Mouse (Mus musculus) right cerebral cortex, postnatal 36 days (tissue): Measurements from ENCODE around the gene B3gnt7.
A peak's percentile ranks its signal among the peaks of the same experiment; 100 is the strongest.

Source experiments
- DNase-seq, 2 experiments: peaks; one replicate each; pipeline ENCODE4 v3.0.0; 2022; ENCODE audit warnings: low spot score in 2 of 2, mixed read lengths in 1 of 2

Gene B3gnt7

GRCm38 (mm10) chr1:86302532-86302931 is at the start of gene B3gnt7:
Gene B3gnt7, plus strand, starts transcription at chr1:86302832.
- DNase-seq, result no peak

GRCm38 (mm10) chr1:86253410-86253809 is 49.2 kb upstream of the B3gnt7 start:
- DNase-seq, result no peak

DNA sequence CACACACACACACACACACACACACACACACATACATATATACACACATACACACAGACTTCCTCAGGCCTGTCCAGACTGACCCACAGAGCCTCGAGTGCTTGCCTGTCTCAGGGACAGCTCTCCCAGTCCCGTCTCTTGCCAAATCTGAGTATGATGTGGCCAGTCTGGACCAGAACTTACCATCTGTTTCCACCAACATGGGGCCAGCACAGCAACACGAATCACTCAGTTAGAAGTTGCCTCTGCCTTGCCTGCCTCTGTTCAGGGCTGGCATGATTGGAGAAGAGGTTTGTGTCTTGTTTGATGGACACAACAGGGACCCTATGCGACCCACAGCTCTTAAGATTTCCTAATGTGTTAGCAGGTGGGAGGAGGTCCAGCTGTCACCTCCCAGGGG is 46.3 kb upstream of the B3gnt7 start:
- no peak for DNase-seq

DNA sequence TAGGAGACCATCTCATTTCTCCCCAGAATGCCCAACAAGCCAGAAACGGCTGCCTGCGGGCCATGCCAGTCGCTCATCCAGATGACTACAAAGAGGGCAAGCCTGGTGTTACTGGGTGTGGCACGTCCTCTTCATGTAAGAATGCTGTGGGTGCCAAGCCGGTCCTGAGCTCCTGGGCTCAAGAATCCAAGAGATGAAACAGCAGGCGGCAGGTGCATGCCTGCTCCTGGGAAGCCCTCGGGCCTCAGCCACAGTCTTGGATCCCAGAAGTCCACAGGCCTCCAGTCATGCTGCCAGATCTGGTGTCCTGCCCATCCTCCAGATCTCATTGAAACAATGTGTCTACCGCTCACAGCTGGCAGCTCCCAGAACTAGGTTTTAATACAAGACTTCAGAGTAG is 45.4 kb upstream of the B3gnt7 start:
- DNase-seq, result no peak

DNA sequence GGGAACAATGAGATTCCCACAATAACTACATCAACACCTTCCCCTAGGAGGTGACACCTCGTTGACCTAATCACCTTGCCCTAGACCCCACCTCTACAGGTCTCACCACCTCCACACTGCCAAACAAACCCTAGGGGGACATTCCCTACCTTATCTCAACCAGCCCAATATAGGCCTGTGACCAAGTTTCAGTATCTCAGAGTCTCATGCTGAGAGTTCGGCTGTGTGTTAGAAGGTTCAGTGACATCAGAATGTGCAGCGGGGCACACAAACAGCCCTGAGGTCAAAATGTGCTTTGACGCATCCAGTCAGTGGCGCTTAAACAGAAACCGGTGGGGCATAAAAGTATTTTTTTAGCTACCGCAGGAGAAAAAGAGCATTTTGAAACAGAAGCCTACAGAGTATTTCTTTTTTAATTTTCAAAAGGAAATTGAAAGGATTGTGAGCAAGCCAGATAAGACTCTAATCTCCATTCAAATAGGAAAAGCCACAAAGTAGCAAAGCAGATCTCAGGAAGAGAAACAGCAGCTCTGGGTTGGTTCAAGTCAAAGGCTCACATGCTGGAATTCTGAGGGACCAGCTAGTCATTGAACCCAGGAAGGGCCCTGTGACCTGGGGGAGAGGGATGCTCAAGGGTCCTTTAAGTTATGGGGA is 44.3 kb upstream of the B3gnt7 start:
- no peak for DNase-seq

DNA sequence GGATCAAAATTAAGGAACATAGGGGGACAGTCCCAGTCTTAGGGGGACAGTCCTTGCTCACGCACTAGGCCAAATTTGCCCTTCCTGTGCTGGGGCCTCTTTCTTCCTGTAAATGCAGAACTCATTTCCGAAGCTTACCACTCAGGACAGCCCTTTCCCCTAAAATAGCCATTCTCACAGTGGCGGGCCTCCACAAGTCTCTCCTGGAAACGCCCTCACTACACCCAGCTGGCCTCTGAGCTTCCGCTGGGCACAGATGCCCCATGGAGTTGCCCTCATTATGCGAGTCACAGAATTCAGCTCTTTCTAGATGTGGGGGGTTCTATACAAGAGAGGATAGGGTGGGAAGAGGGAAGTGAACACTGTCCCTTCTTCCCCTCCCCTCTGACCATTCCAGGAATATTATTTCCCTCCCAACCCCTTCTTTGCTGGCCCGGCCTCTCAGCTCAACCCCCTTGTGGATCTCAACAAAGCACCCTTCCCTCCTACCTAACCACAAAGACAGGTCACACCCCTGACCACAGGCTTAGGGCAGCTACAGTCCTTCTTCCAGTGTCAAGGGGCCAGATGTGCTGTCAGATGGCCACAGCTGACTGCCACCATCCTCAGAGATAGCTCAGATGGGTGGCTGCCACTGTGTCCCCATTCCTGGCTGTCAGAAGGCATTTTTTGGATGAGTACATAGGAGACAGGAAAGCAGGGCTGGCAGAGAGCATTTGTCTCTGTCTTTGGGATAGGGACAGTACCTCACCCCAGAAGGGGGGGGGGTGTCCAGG is 38.9 kb upstream of the B3gnt7 start:
- no peak for DNase-seq

DNA sequence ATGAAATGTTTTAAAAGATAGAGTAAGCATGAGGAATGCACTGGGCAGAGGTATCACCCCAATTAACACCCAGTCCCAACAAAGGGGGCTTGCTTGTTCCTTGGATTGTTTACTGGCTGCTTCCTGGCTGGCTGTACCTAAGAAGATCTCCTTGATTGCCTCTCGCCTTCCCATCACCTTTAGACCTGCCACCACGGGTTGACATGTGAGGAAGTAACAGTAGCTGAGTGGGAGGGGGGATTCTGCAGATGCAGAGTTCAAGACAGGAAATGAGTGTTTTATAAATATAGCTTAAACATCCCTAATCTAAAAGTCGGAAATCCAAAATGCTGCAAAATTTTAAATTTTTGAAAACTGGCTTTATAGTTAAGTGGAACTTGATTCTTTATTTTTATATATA is 37.6 kb upstream of the B3gnt7 start:
- DNase-seq, result no peak

GRCm38 (mm10) chr1:86268492-86269189 is 34.0 kb upstream of the B3gnt7 start:
- no peak for DNase-seq

GRCm38 (mm10) chr1:86269190-86269508 is 33.5 kb upstream of the B3gnt7 start:
- no peak for DNase-seq

DNA sequence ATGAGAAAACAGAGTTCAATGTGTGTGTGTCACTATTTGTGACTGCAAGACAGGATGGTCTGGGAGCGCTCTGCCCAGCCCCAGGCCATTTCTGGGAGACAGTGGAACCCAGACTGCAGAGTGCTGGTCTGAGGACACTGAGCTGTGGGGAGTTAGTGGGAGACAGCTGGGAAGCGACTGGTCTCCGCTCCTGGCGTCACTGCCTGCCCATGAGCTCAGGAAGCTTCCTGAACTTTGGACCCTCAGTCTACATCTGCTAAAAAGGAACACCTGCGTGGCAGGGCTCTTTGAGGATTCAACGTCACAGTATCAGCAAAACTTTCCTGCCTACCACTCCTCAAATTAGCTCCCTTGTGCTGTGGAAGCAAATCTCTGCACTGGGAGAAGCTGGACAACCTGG is 30.9 kb upstream of the B3gnt7 start:
- DNase-seq, result no peak

GRCm38 (mm10) chr1:86277055-86277454 is 25.6 kb upstream of the B3gnt7 start:
- no peak for DNase-seq

GRCm38 (mm10) chr1:86281781-86282536 is 20.7 kb upstream of the B3gnt7 start:
- DNase-seq, result peak; percentile 36 to 48

- DNase-seq, result no peak
These were observed 18.5 kb upstream of the B3gnt7 start for GRCm38 (mm10) chr1:86284101-86284500.

DNA sequence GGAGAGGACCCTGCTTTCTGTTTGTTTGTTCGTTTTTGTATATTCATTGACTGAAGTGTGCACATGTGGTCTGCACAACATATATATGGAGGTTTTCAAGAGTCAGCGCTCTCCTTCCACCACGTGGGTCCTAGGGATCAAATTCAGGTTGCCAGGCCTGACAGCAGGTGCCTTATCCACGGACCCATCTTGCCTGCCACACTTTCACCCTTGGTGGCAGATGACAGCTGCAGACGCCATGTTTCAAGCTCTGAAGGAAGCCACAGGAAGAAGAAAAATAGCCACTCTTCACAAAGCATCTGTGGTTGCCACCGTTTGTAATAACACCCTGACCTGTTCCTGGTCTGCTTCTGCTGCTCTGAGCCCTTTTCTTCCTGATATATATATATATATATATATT is 17.3 kb upstream of the B3gnt7 start:
- no peak for DNase-seq

- DNase-seq, result no peak
These were observed 15.2 kb upstream of the B3gnt7 start for GRCm38 (mm10) chr1:86287473-86287872.

- DNase-seq, result no peak
These were observed 12.2 kb upstream of the B3gnt7 start for GRCm38 (mm10) chr1:86290452-86290851.

DNA sequence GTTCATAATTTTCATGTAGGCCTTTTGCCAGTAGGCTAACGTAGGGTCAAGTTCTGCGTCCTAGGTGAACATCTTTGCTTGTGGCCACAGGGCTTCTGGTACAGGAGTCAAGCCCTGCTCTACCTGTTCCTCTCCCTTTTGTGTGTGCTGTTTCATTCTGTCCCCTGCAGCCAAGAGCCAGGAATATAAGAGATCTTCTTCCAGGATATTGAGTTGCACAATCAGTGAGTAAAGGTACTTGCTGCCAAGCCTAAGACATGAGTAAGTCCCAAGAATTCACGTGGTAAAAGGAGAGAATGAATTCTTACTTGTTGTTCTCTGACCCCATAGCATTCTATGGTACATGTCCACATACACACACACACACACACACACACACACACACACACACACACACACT is 9.5 kb upstream of the B3gnt7 start:
- DNase-seq, result no peak

DNA sequence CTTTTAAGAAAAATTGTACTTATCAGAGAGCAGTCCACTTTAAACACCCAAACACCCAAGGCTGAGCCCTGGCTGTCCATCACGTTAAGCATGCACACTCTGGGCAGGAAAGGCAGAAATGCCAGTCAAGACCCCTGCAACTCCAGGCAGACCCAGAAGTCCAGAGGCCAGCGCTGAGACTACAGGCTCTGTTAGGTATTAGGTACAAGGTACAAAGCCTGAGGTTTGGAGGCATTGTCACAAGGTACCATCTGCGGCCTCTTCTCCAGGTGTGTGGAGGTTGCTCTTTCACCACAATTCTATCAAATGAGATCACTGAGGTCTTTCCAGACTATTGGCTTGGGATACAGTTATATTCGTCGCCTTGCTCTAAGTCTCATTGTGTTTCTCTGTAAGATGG is 8.8 kb upstream of the B3gnt7 start:
- DNase-seq, result no peak

DNA sequence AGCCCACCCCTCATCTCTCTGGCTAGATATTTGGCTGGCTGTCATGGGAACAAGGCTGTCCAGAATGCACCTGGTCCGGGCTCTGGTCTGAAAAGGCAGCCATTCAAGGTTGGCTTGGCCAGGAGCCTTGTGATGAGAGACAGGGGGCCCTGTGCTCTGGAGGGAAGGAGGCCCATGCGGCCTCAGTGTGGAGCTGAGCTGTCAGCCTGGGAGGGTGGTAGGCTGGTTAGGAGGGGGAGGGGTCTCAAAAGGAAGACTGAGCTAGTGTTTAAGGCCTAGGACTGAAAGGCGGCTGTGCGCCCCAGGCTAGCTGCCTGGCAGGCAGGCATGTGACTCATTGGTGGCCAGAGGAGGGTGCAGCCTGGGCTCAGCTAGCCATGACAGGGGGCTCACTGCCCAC is 8.2 kb upstream of the B3gnt7 start:
- DNase-seq, result no peak

- no peak for DNase-seq
These were observed 2.5 kb upstream of the B3gnt7 start for GRCm38 (mm10) chr1:86300093-86300492.

DNA sequence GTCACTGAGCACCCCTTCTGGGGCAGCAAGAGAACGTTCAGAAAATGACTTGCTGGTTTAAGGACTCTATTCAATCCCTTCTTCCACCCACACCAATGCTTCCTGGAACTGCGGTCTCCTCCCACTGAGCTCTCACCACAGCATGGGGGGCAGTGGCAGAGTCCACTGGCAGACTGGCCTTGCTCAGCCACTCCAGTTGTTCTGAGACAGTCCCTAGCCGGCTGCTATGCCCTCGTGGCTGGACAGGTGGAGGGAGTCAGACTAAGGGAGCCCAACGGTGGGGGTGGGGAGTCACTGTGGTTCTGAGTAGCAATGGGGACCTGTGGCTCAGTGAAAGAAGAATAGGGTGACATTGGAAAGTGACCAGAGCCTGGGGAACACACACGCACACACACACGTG is 1.9 kb upstream of the B3gnt7 start:
- DNase-seq, result no peak
